Mouse (Mus musculus): ENCODE data around the gene Apoc2.
A peak's percentile ranks its signal among the peaks of the same experiment; 100 is the strongest.

Apoc2 gene

GRCm38 (mm10) chr7:19677872-19678271 is at the start of gene Apoc2:
Gene Apoc2 (minus strand): TSS chr7:19677941.
- DNase-seq (ENCODE audit: low spot score in 2 of 2): no peak

GRCm38 (mm10) chr7:19726541-19726940 is 48.8 kb upstream of the Apoc2 start:
- no peak for DNase-seq (ENCODE audit: low spot score in 2 of 2)

GRCm38 (mm10) chr7:19724167-19724566 is 46.4 kb upstream of the Apoc2 start:
- no peak for DNase-seq (ENCODE audit: low spot score in 2 of 2)

- DNase-seq (ENCODE audit: low spot score in 2 of 2): no peak
Measured at GRCm38 (mm10) chr7:19722754-19723195, 45.0 kb upstream of the Apoc2 start.

GRCm38 (mm10) chr7:19719200-19719599 is 41.5 kb upstream of the Apoc2 start:
- no peak for DNase-seq (ENCODE audit: low spot score in 2 of 2)

GRCm38 (mm10) chr7:19718297-19718952 is 40.7 kb upstream of the Apoc2 start:
- DNase-seq (ENCODE audit: low spot score in 2 of 2): no peak

- no peak for DNase-seq (ENCODE audit: low spot score in 2 of 2)
Measured at GRCm38 (mm10) chr7:19717346-19717745, 39.6 kb upstream of the Apoc2 start.

- no peak for DNase-seq (ENCODE audit: low spot score in 2 of 2)
Measured at GRCm38 (mm10) chr7:19716822-19717221, 39.1 kb upstream of the Apoc2 start.

GRCm38 (mm10) chr7:19716055-19716682 is 38.4 kb upstream of the Apoc2 start:
- no peak for DNase-seq (ENCODE audit: low spot score in 2 of 2)

- peak; percentile 99 to 100 for DNase-seq (ENCODE audit: low spot score in 2 of 2)
Measured at GRCm38 (mm10) chr7:19715239-19716054, 37.7 kb upstream of the Apoc2 start, which contains the start of gene Tomm40. Gene Tomm40 (minus strand): TSS chr7:19715438.

GRCm38 (mm10) chr7:19714836-19715235 is 37.1 kb upstream of the Apoc2 start:
- DNase-seq (ENCODE audit: low spot score in 2 of 2): no peak

GRCm38 (mm10) chr7:19713598-19713997 is 35.9 kb upstream of the Apoc2 start:
- no peak for DNase-seq (ENCODE audit: low spot score in 2 of 2)

GRCm38 (mm10) chr7:19713196-19713595 is 35.5 kb upstream of the Apoc2 start:
- DNase-seq (ENCODE audit: low spot score in 2 of 2): no peak

- no peak for DNase-seq (ENCODE audit: low spot score in 2 of 2)
Measured at GRCm38 (mm10) chr7:19712414-19712813, 34.7 kb upstream of the Apoc2 start.

GRCm38 (mm10) chr7:19710650-19711049 is 32.9 kb upstream of the Apoc2 start:
- DNase-seq (ENCODE audit: low spot score in 2 of 2): no peak

GRCm38 (mm10) chr7:19705271-19705670 is 27.5 kb upstream of the Apoc2 start:
- no peak for DNase-seq (ENCODE audit: low spot score in 2 of 2)

- DNase-seq (ENCODE audit: low spot score in 2 of 2): no peak
Measured at GRCm38 (mm10) chr7:19704475-19704874, 26.7 kb upstream of the Apoc2 start.

- no peak for DNase-seq (ENCODE audit: low spot score in 2 of 2)
Measured at GRCm38 (mm10) chr7:19702859-19703555, 25.3 kb upstream of the Apoc2 start.

- DNase-seq (ENCODE audit: low spot score in 2 of 2): peak in 1 of 2 experiments; percentile 71
Measured at GRCm38 (mm10) chr7:19701069-19701761, 23.5 kb upstream of the Apoc2 start.

GRCm38 (mm10) chr7:19700299-19701068 is 22.7 kb upstream of the Apoc2 start:
- no peak for DNase-seq (ENCODE audit: low spot score in 2 of 2)

- no peak for DNase-seq (ENCODE audit: low spot score in 2 of 2)
Measured at GRCm38 (mm10) chr7:19699827-19700148, 22.0 kb upstream of the Apoc2 start.

All from frontal cortex, postnatal 10 days (tissue).